Mouse (Mus musculus) heart, postnatal 25 days (tissue): ENCODE measurements at regions not wholly inside any gene's neighbourhood (a gene's known extent, or its start where the extent isn't known, plus 50 kb on each side); places are given as distances from the start of the nearest gene placed in this dataset.

ENCODE experiments used
- DNase-seq: peaks from one replicate; pipeline ENCODE4 v3.0.0; 2022; ENCODE audit warnings: low spot score
- intact Hi-C: fragments of 180-260 bp; cut with DNase I; formaldehyde crosslinking; loops from one replicate; pipeline ENCODE4 v1.15.1; 2025

- no peak for DNase-seq
- intact Hi-C loops: no loop called here
Observed at GRCm38 (mm10) chr13:60424267-60424666, 177.5 kb upstream of the Dapk1 start.

GRCm38 (mm10) chr13:60425140-60425539 is 176.6 kb upstream of the Dapk1 start:
- no peak for DNase-seq
- intact Hi-C loops: no loop called here

- intact Hi-C loops: no loop called here
- no peak for DNase-seq
Observed at GRCm38 (mm10) chr13:60425556-60425955, 176.2 kb upstream of the Dapk1 start.

- intact Hi-C loops: no loop called here
- no peak for DNase-seq
Observed at GRCm38 (mm10) chr13:60426192-60426840, 175.4 kb upstream of the Dapk1 start.

- intact Hi-C loops: no loop called here
- DNase-seq: no peak
Observed at GRCm38 (mm10) chr13:60427077-60427476, 174.7 kb upstream of the Dapk1 start.

GRCm38 (mm10) chr13:60427755-60428385 is 173.9 kb upstream of the Dapk1 start:
- peak; percentile 46 for DNase-seq

GRCm38 (mm10) chr13:60429148-60429547 is 172.6 kb upstream of the Dapk1 start:
- intact Hi-C loops: no loop called here
- DNase-seq: no peak

More at GRCm38 (mm10) chr13:60427755-60428385, 173.9 kb upstream of the Dapk1 start:
- intact Hi-C loops: no loop called here

- intact Hi-C loops: no loop called here
- no peak for DNase-seq
Observed at GRCm38 (mm10) chr13:60431412-60431811, 170.3 kb upstream of the Dapk1 start.

GRCm38 (mm10) chr13:60434221-60435210 is 167.2 kb upstream of the Dapk1 start:
- no peak for DNase-seq
- intact Hi-C loops: no loop called here

- intact Hi-C loops: no loop called here
- DNase-seq: no peak
Observed at GRCm38 (mm10) chr13:60435333-60435732, 166.4 kb upstream of the Dapk1 start.

GRCm38 (mm10) chr13:60438177-60438576 is 163.6 kb upstream of the Dapk1 start:
- DNase-seq: no peak
- intact Hi-C loops: no loop called here

- no peak for DNase-seq
- intact Hi-C loops: no loop called here
Observed at GRCm38 (mm10) chr13:60440586-60440985, 161.2 kb upstream of the Dapk1 start.

GRCm38 (mm10) chr13:60445164-60445563 is 156.6 kb upstream of the Dapk1 start:
- intact Hi-C loops: no loop called here
- no peak for DNase-seq

GRCm38 (mm10) chr13:60446926-60447325 is 154.8 kb upstream of the Dapk1 start:
- intact Hi-C loops: no loop called here
- DNase-seq: no peak

- intact Hi-C loops: no loop called here
- DNase-seq: no peak
Observed at GRCm38 (mm10) chr13:60450721-60451506, 150.8 kb upstream of the Dapk1 start.

GRCm38 (mm10) chr13:60453821-60454483 is 147.8 kb upstream of the Dapk1 start:
- no peak for DNase-seq
- intact Hi-C loops: no loop called here

- DNase-seq: no peak
- intact Hi-C loops: no loop called here
Observed at GRCm38 (mm10) chr13:60455033-60455619, 146.6 kb upstream of the Dapk1 start.

- intact Hi-C loops: no loop called here
- DNase-seq: no peak
Observed at GRCm38 (mm10) chr13:60455863-60456551, 145.7 kb upstream of the Dapk1 start.
